Mouse (Mus musculus) neutrophil, adult 65 days (primary cell): ENCODE measurements around the gene Tdrd1. TPM values are rescaled to one million over a fixed set of nuclear protein-coding genes. Genes with fewer than 3 reads are reported as not detected.

Experiments
- total RNA-seq: library from RNA; stranded (reverse); gene quantifications from 2 replicates; pipeline ENCODE4 v1.2.4, GENCODE M21; 2023

Tdrd1 gene
- not detected in 2 replicates for total RNA-seq

DNA sequence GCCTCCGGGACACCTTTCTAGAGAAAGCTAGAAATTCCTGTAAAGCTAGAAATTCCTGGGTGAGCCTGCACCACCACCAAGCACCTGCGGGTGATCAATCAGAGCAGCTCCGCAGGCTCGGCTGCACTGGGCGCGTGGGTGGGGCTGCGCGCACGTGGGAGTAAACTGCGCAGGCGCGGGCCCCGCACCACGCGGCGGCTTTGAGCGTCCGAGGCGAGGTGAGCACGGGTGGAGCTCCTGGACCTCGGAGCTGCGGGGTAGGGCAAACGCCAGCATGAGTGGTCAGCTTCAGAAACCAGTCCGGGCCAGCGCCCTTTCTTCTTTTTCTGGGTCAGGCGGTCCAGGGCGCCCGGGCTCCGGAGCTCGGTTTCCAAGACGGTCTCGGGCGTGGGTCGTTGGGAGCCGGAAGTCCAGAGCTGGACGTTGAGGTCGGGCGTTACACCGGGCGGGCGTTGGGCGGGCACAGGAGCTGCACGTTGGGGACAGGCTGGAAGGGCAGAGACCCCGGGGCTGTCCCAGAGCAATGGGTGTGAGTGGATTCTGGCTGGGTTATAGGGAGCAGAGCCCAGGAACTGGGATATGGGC lies at the start of gene Tdrd1:
TSS of gene Tdrd1 (plus strand) at position 163 of the 585 bp plus-strand sequence.

DNA sequence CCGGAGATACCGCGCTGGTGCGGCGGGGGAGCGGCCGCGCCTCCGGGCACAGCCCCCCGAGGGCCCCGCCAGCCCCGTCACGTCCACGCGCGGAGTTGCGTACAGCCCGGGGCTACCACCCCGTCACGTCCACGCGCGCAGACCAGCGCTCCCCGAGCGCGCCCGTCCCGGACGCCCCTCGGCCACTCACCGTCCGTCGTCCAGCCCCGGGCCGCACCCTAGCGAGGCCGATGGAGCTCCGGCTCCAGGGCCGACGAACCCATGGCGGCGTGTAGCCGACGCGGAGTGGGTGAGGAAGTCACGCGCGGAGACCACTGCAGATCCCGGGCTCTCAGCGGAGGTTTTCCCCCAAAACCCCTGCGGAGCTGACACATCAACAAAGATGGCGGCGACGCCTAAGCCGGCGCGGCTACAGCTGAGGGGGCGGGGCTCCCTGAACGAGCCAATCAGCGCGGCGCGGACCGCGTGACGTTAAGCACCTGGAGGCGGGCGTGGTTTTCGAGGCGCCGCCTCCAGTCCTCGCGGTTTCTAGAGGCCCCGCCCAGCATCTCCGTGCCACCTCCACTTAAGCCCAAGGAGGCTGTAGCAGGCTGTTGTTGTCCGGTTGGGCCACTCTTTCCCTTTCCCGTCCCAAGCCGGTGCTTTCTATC lies 4.1 kb upstream of the Tdrd1 start, which contains the start of gene Ccdc186:
TSS of gene Ccdc186 (minus strand) at position 393 of the 650 bp plus-strand sequence.

GRCm38 (mm10) chr19:56873816-56874600 lies 48.0 kb downstream of the Tdrd1 start, which contains the start of gene Vwa2:
Gene Vwa2, plus strand, starts transcription at chr19:56874249.

Other genes with a start within 250 kb of the Tdrd1 start
- 0.16 TPM in 1 of 2 replicates, not detected in the other for gene Adrb1, start 104.0 kb upstream of the Tdrd1 start, total RNA-seq
- gene Ccdc186, start 4.0 kb upstream of the Tdrd1 start, total RNA-seq, result 36.1 and 39.6 TPM in 2 replicates
- not detected in 2 replicates for gene Vwa2, start 48.0 kb downstream of the Tdrd1 start, total RNA-seq
- not detected in 2 replicates for gene Afap1l2, start 182.0 kb downstream of the Tdrd1 start, total RNA-seq